Mouse (Mus musculus) myocyte (in vitro differentiated cells): ENCODE data around the gene Atp5h.

ENCODE experiments used
- POLR2A ChIP-seq: IDR thresholded peaks from one replicate; pipeline ENCODE4 v1.6.1; 2011; ENCODE audit warnings: low read depth, mild to moderate bottlenecking, control low read depth, moderate library complexity; ENCODE audit not compliant: insufficient read length
- TCF3 ChIP-seq: IDR thresholded peaks from one replicate; pipeline ENCODE4 v1.6.1; 2011; ENCODE audit warnings: low read depth, control low read depth; ENCODE audit not compliant: insufficient read length
- USF1 ChIP-seq: IDR thresholded peaks from one replicate; pipeline ENCODE4 v1.6.1; 2011; ENCODE audit warnings: low read depth, mild to moderate bottlenecking, control low read depth, moderate library complexity

- no peak for TF ChIP-seq TCF3
- no peak for TF ChIP-seq USF1
- TF ChIP-seq POLR2A, result no peak
These were observed 20.3 kb upstream of the Atp5h start, which contains the start of gene Trim80 for GRCm38 (mm10) chr11:115439906-115440595.
